Mouse (Mus musculus): ENCODE measurements around the gene Tfip11. TPM values are rescaled to one million over a fixed set of nuclear protein-coding genes. Genes with fewer than 3 reads are reported as not detected.

Tfip11 gene
- total and polyA plus RNA-seq, 3 experiments: 8.8 to 28.6 (median 23.8) TPM

DNA sequence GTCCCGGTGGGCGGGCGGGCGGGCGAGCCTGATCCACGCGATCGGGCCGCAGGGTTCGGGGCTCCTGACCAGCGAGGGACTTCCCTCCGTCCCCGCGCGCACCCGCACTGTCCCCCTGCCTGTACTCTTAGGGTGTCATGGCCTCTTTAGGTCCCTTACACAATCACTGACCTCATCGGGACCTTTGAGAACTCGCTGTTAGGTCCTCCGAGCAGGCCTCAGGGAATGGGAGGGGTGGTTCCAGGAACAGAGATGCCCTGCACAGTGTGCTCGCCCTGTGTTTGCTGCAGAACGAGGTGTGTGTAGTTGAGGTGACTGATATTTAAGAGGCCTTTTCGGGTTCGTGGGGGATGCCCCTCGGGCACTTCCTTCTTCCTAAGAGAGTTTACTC lies 17.0 kb downstream of the Tfip11 start:
- no peaks in the 10 kb centered on the region for H3K27me3 ChIP-seq (replicated peaks)
- peak overlapping the region; percentile 68 for H3K9ac ChIP-seq (ENCODE audit: insufficient read depth, low read depth)
- H3K79me2 ChIP-seq (replicated peaks; ENCODE audit: control insufficient read depth, extremely low read depth, insufficient read depth, poor library complexity, severe bottlenecking): peaks cover 7% of the 10 kb centered on the region
- H3K4me3 ChIP-seq (replicated peaks in 1 of 3; ENCODE audit: low read depth in 2 of 3, low read length in 2 of 3, poor library complexity in 1 of 3): peak overlapping the region; percentile 98 to 100 (median 99)
- no peaks in the 10 kb centered on the region for H3K9me3 ChIP-seq (replicated peaks; ENCODE audit: low read length)
- TF ChIP-seq TBP (conservative IDR thresholded peaks at IDR 0.05; ENCODE audit: low read depth, low read length): no peak
- no peak for TF ChIP-seq TCF12 (IDR thresholded peaks at IDR 0.05; ENCODE audit: low read depth, low read length)
- DNase-seq (ENCODE audit: extremely low read depth): peak; percentile 45
- dilution Hi-C loops (cut with MboI; ENCODE audit: extremely low pct_ligation_motif_present, extremely low pct_unique_long_range_greater_than_20kb, low sequenced_read_pairs): no loop called here
- peaks cover 22 to 62% of the 10 kb centered on the region in 2 experiments for H3K36me3 ChIP-seq (replicated peaks in 1 of 2; ENCODE audit: control insufficient read depth in 1 of 2, insufficient read depth in 1 of 2, low read length in 1 of 2)
- H3K4me1 ChIP-seq (ENCODE audit: control insufficient read depth in 1 of 2, insufficient read depth in 2 of 2): peaks cover 4 to 42% of the 10 kb centered on the region in 2 experiments; a peak in 2 of 4 replicates
- peak overlapping the region; percentile 12 for H3K4me2 ChIP-seq (ENCODE audit: insufficient read depth, low read depth, poor library complexity, severe bottlenecking)
- in situ Hi-C loops (cut with MboI; ENCODE audit: low pct_ligation_motif_present, low pct_unique_long_range_greater_than_20kb, low sequenced_read_pairs): no loop called here
- no peak overlapping the region for H3K27ac ChIP-seq (ENCODE audit: insufficient read depth, low read depth)

DNA sequence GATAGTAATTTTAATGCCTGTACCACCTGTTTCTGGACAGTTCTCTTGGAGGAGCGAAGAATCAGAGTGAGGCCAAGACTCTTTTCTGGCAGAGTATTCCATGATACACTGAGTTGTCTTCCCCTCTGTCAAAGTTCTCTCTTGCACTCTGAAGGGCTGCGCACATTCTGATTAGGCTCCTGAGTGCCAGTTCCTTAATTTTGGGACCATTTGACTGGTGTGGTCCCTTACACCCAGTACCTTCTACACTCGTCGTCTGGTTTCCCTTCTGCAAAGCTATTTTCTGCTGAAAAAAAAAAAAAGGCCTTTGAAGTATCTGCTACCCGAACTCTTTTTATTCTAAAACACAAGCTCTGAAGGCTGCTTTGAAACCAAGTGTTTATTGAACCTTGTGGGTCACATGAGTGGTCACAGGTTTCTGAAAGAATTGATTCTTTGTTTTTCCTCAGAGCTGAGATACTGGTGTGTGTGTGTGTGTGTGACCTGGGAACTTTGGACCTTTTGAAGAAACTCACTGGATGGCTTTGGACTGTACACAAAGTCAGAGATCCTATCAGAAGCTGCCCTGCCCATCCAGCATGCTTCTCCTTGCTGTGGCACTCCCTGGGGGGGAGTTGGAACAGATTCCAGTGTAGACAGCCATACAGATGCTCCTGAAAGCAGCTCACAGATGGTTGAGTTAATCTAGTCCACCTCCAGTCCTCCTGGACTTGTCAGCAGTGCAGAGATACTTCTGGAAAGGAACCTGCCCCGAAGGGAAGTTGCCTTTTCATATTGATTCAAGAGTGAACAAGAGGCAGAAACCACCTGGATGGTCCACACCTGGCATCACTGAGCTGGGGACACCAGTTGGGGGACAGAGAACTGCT lies 18.2 kb downstream of the Tfip11 start:
- Histone ChIP-seq H3K79me2 (replicated peaks; ENCODE audit: control insufficient read depth, extremely low read depth, insufficient read depth, poor library complexity, severe bottlenecking) (peaks cover 7% of the 10 kb centered on the region), H3K9me3 (replicated peaks; ENCODE audit: low read length) (no peaks in the 10 kb centered on the region), H3K27me3 (replicated peaks) (no peaks in the 10 kb centered on the region), H3K4me3 (replicated peaks in 1 of 3; ENCODE audit: low read depth in 2 of 3, low read length in 2 of 3, poor library complexity in 1 of 3) (no peak overlapping the region), H3K4me2 (ENCODE audit: insufficient read depth, low read depth, poor library complexity, severe bottlenecking) (peak overlapping the region; percentile 12; the same call in 1 of the 2 replicates), H3K27ac (ENCODE audit: insufficient read depth, low read depth) (no peak overlapping the region), H3K9ac (ENCODE audit: insufficient read depth, low read depth) (peak overlapping the region; percentile 68; the same call in 1 of the 2 replicates), H3K4me1 (ENCODE audit: control insufficient read depth in 1 of 2, insufficient read depth in 2 of 2) (peaks cover 4 to 42% of the 10 kb centered on the region in 2 experiments; a peak in 2 of 4 replicates), H3K36me3 (replicated peaks in 1 of 2; ENCODE audit: control insufficient read depth in 1 of 2, insufficient read depth in 1 of 2, low read length in 1 of 2) (peaks cover 18 to 62% of the 10 kb centered on the region in 2 experiments)
- dilution Hi-C loops (cut with MboI; ENCODE audit: extremely low pct_ligation_motif_present, extremely low pct_unique_long_range_greater_than_20kb, low sequenced_read_pairs): no loop called here
- DNase-seq (ENCODE audit: extremely low read depth): no peak
- no peak for TF ChIP-seq SIN3A (IDR thresholded peaks at IDR 0.05; ENCODE audit: low read length)
- TF ChIP-seq BHLHE40 (IDR thresholded peaks at IDR 0.05; ENCODE audit: low read depth, low read length): peak; percentile 40; the same call in 1 of the 2 replicates
- TF ChIP-seq MXI1 (IDR thresholded peaks at IDR 0.05; ENCODE audit: low read depth, low read length): no peak
- no peak for TF ChIP-seq UBTF (IDR thresholded peaks at IDR 0.05; ENCODE audit: low read depth, low read length)
- no peak for TF ChIP-seq JUND (conservative IDR thresholded peaks at IDR 0.05; ENCODE audit: low read depth, low read length)
- no peak for TF ChIP-seq USF2 (conservative IDR thresholded peaks at IDR 0.05; ENCODE audit: low read depth, low read length)
- peak; percentile 75 for TF ChIP-seq ZNF384 (IDR thresholded peaks at IDR 0.05; ENCODE audit: low read depth, low read length)
- no peak for TF ChIP-seq NELFE (IDR thresholded peaks at IDR 0.05; ENCODE audit: low read depth, low read length)
- TF ChIP-seq PAX5 (IDR thresholded peaks at IDR 0.05; ENCODE audit: low read length): no peak
- TF ChIP-seq ZC3H11A (IDR thresholded peaks at IDR 0.05; ENCODE audit: low read depth, low read length): no peak
- TF ChIP-seq HCFC1 (IDR thresholded peaks at IDR 0.05; ENCODE audit: low read depth, low read length): no peak
- no peak for TF ChIP-seq POLR2AphosphoS2 (IDR thresholded peaks at IDR 0.05; ENCODE audit: low read depth, low read length)
- no peak for TF ChIP-seq ZMIZ1 (IDR thresholded peaks at IDR 0.05; ENCODE audit: low read depth, low read length)
- TF ChIP-seq EP300 (IDR thresholded peaks at IDR 0.05; ENCODE audit: low read length): peak; percentile 51; the same call in 1 of the 2 replicates
- in situ Hi-C loops (cut with MboI; ENCODE audit: low pct_ligation_motif_present, low pct_unique_long_range_greater_than_20kb, low sequenced_read_pairs): no loop called here

All from CH12.LX (cell line).